Mouse (Mus musculus) forebrain, embryonic 14.5 days (tissue): Measurements from ENCODE around the gene Cald1. TPM values are rescaled to one million over a fixed set of nuclear protein-coding genes. Genes with fewer than 3 reads are reported as not detected.
A peak's percentile ranks its signal among the peaks of the same experiment; 100 is the strongest.

ENCODE experiments used
- ATAC-seq: fragments of 200-750 bp; cut with Nextera tagmentation; 2 replicates; pipeline ENCODE4 v1.8.0; 2017; ENCODE audit warnings: mild to moderate bottlenecking, moderate library complexity
- DNase-seq: peaks from one replicate; pipeline ENCODE4 v3.0.0-alpha.2; 2015; ENCODE audit warnings: low spot score
- H3K27ac ChIP-seq: fragments of 300-500 bp; sonication (generic); 2 replicates; pipeline ENCODE4 v1.5.1; 2014; ENCODE audit warnings: low read depth, mild to moderate bottlenecking, control low read depth, low read length, moderate library complexity
- H3K27me3 ChIP-seq: fragments of 300-500 bp; sonication (generic); replicated peaks from 2 replicates; pipeline ENCODE4 v1.6.1; 2014; ENCODE audit warnings: low read length, control low read depth, mixed read lengths; ENCODE audit not compliant: control insufficient read depth, insufficient read depth
- H3K36me3 ChIP-seq: fragments of 300-500 bp; sonication (generic); 2 replicates; pipeline ENCODE4 v1.6.1; 2014; ENCODE audit warnings: low read length, control low read depth; ENCODE audit not compliant: control insufficient read depth, insufficient read depth
- H3K4me1 ChIP-seq: fragments of 300-500 bp; sonication (generic); 2 replicates; pipeline ENCODE4 v1.6.1; 2014; ENCODE audit warnings: antibody characterized with exemption, low read length, control low read depth; ENCODE audit not compliant: control insufficient read depth, insufficient read depth
- H3K4me2 ChIP-seq: fragments of 300-500 bp; sonication (generic); 2 replicates; pipeline ENCODE4 v1.6.1; 2014; ENCODE audit warnings: mild to moderate bottlenecking, control low read depth, low read length
- H3K4me3 ChIP-seq: fragments of 300-500 bp; sonication (generic); 2 replicates; pipeline ENCODE4 v1.5.1; 2014; ENCODE audit warnings: low read depth, low read length, control low read depth
- H3K9ac ChIP-seq: fragments of 300-500 bp; sonication (generic); 2 replicates; pipeline ENCODE4 v1.6.1; 2014; ENCODE audit warnings: mild to moderate bottlenecking, low read length, control low read depth, moderate library complexity
- H3K9me3 ChIP-seq: fragments of 300-500 bp; sonication (generic); replicated peaks from 2 replicates; pipeline ENCODE4 v1.6.1; 2016; ENCODE audit warnings: low read length, control low read depth, mixed read lengths; ENCODE audit not compliant: control insufficient read depth
- WGBS: fragments of 180-500 bp; shearing (Covaris S2); extraction: QIAGEN DNeasy Blood & Tissue Kit; methylation state at CpG from one replicate; pipeline ENCODE4 v1.1.7; 2014; 5-methylcytosine and 5-hydroxymethylcytosine counted together
- polyA plus RNA-seq: library from polyadenylated mRNA; unstranded; fragments of >200 nt; fragmentation: Nextera tagmentation; extraction: Ambion mirVana; gene quantifications from 2 replicates; pipeline ENCODE4 v1.2.1, GENCODE M21; 2014

Cald1 gene
- polyA plus RNA-seq, 1 experiment from 2014 or later: 46.4 TPM

GRCm38 (mm10) chr6:34707521-34707920 is 109.2 kb downstream of the Cald1 start:
- Histone ChIP-seq H3K4me1 (peaks cover 12% of the 10 kb centered on the region; the same call in 1 of the 2 replicates), H3K4me2 (no peak overlapping the region), H3K27ac (no peak overlapping the region), H3K9me3 (no peaks in the 10 kb centered on the region), H3K27me3 (no peaks in the 10 kb centered on the region), H3K36me3 (no peaks in the 10 kb centered on the region), H3K9ac (no peak overlapping the region), H3K4me3 (no peak overlapping the region)
- DNase-seq (no peak), ATAC-seq (no peak)
- WGBS: 43% methylated on average over 2 of the region's 2 CpGs

GRCm38 (mm10) chr6:34708650-34709265 is 110.5 kb downstream of the Cald1 start:
- Histone ChIP-seq H3K36me3 (no peaks in the 10 kb centered on the region), H3K4me3 (peak overlapping the region; percentile 48), H3K4me1 (peaks cover 12% of the 10 kb centered on the region; the same call in 1 of the 2 replicates), H3K4me2 (peak overlapping the region; percentile 70), H3K9me3 (no peaks in the 10 kb centered on the region), H3K27me3 (no peaks in the 10 kb centered on the region), H3K27ac (no peak overlapping the region), H3K9ac (peak overlapping the region; percentile 76; the same call in 1 of the 2 replicates)
- WGBS: 9% methylated on average over 13 of the region's 13 CpGs
- DNase-seq (peak; percentile 70), ATAC-seq (peak; percentile 70)

DNA sequence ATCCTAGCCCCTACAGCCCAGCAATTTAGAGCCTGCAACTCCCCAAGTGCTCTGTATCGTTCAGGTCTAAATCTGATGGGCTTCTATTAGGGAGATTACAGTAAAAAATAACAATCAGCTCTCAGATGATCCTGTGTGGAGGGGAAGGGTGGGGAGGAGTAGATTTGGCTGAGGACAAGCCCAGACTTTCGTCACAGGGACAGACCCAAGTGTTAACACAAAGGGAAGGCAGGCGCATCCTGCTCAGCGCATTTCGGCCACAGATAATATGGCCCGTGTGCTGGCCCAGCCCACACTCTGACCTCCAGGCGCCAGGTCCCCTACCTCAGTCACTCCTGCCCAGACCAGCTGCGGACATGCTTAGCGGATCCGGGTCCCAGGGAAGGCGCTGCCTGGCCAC is 111.0 kb downstream of the Cald1 start:
- Histone ChIP-seq H3K4me3 (peak overlapping the region; percentile 48), H3K9ac (peak overlapping the region; percentile 76), H3K4me1 (peaks cover 12% of the 10 kb centered on the region; the same call in 1 of the 2 replicates), H3K4me2 (peak overlapping the region; percentile 70), H3K36me3 (no peaks in the 10 kb centered on the region), H3K27ac (peak overlapping the region; percentile 49; the same call in 1 of the 2 replicates), H3K9me3 (no peaks in the 10 kb centered on the region), H3K27me3 (no peaks in the 10 kb centered on the region)
- ATAC-seq (peak; percentile 89), DNase-seq (peak; percentile 92)
- under 1% methylated on average over 11 of the region's 11 CpGs for WGBS

DNA sequence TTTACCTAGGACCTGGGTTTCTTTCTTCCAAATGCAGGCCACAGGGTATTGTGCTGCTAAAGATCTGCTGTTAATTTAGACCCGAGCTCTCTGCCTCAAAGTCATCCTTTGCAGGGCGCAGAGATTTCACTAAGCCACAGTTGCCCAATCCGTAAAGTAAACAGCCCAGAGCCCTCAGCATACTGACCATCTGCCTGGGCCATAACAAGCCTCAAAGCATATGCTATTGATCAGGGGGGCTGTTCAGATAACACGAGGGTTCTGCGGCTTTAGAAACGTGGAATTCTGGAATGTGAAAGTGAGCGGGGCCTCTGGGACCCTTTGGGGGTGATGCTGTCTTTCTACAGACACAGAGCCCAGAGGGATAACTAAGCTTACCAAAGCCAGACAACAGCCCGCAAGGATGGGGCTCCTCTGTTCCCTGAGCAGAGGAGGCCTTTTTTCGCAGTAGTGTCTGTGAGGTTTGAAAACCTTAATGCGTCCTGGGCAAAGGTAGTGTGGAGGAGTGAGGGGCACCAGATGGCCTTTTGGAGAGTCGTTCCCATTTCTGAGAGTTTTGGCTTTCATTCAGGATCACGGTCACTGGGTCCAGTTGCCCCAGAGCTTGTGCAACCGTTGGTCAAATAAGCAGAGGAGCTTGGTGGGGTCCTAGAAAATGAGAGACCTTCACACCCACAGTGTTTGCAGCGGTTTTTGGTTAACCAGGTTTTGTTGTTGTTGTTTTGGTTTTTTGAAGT is 111.8 kb downstream of the Cald1 start:
- 12% methylated on average over 14 of the region's 14 CpGs for WGBS

DNA sequence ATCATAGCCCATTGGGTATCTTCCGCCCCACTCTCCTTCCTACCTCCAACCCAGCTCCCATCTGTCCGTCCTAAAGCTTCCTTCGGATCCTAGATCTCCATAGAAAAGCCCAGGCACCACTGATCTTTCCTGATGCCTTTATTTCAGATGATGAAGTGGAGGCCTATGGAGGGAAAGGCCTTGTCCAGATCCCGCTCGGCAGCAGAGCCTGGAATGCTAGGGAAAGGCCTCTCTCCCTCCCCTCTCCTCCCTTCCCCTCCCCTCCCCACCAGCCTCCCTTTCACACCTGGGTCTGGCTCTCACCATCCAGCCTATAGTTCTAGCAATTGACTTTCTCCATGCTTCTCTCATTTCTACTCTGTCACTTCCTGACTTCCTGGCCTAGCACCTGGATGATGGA is 112.5 kb downstream of the Cald1 start:
- Histone ChIP-seq H3K27me3 (no peaks in the 10 kb centered on the region), H3K9me3 (no peaks in the 10 kb centered on the region), H3K9ac (peak overlapping the region; percentile 26; the same call in 1 of the 2 replicates), H3K27ac (no peak overlapping the region), H3K36me3 (no peaks in the 10 kb centered on the region), H3K4me2 (peak overlapping the region; percentile 70), H3K4me3 (peak overlapping the region; percentile 48; the same call in 1 of the 2 replicates), H3K4me1 (peaks cover 12% of the 10 kb centered on the region; the same call in 1 of the 2 replicates)
- ATAC-seq (no peak), DNase-seq (no peak)
- WGBS: 65% methylated on average over 5 of the region's 5 CpGs

More for the DNA sequence above, 111.8 kb downstream of the Cald1 start:
- peak overlapping the region; percentile 70 for H3K4me2 ChIP-seq
- H3K9ac ChIP-seq: peak overlapping the region; percentile 76
- H3K27ac ChIP-seq: peak overlapping the region; percentile 49; the same call in 1 of the 2 replicates
- DNase-seq: peak; percentile 33
- H3K27me3 ChIP-seq: no peaks in the 10 kb centered on the region
- H3K9me3 ChIP-seq: no peaks in the 10 kb centered on the region
- no peaks in the 10 kb centered on the region for H3K36me3 ChIP-seq
- H3K4me3 ChIP-seq: peak overlapping the region; percentile 48
- ATAC-seq: peak; percentile 30; the same call in 1 of the 2 replicates
- peaks cover 12% of the 10 kb centered on the region; the same call in 1 of the 2 replicates for H3K4me1 ChIP-seq

DNA sequence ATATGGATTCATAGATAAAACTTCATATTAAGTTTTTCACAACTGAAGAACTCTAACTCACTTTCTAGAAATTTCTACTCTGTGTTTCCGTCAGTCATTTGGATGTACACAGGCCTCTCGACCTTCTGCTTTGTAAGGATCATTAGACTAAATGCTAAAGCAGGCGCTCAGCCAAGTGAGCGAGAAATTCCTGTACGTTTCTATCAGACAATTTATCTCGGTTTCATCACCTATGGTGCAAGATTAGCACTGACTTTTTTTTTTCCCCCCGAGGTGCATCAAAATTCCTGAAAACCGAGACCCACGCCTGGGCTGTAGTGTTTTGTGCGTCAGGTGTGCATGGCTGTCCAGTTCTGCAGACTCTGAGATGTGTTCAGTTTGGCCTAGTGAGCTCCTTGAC is 113.3 kb downstream of the Cald1 start:
- H3K9me3 ChIP-seq: no peaks in the 10 kb centered on the region
- no peak overlapping the region for H3K9ac ChIP-seq
- ATAC-seq (no peak), DNase-seq (no peak)
- H3K36me3 ChIP-seq: no peaks in the 10 kb centered on the region
- WGBS: 73% methylated on average over 10 of the region's 10 CpGs
- no peaks in the 10 kb centered on the region for H3K27me3 ChIP-seq
- peaks cover 12% of the 10 kb centered on the region; the same call in 1 of the 2 replicates for H3K4me1 ChIP-seq
- H3K27ac ChIP-seq: no peak overlapping the region
- no peak overlapping the region for H3K4me3 ChIP-seq
- peak overlapping the region; percentile 70; the same call in 1 of the 2 replicates for H3K4me2 ChIP-seq

- H3K9me3 ChIP-seq: no peaks in the 10 kb centered on the region
- no peak for DNase-seq
- no peaks in the 10 kb centered on the region for H3K27me3 ChIP-seq
- H3K36me3 ChIP-seq: no peaks in the 10 kb centered on the region
- no peak overlapping the region for H3K27ac ChIP-seq
- H3K4me2 ChIP-seq: no peak overlapping the region
- H3K4me3 ChIP-seq: no peak overlapping the region
- H3K9ac ChIP-seq: no peak overlapping the region
- ATAC-seq: no peak
- peaks cover 12% of the 10 kb centered on the region; the same call in 1 of the 2 replicates for H3K4me1 ChIP-seq
- 89% methylated on average over 4 of the region's 4 CpGs for WGBS
Observed at GRCm38 (mm10) chr6:34713169-34713568, 114.9 kb downstream of the Cald1 start.

DNA sequence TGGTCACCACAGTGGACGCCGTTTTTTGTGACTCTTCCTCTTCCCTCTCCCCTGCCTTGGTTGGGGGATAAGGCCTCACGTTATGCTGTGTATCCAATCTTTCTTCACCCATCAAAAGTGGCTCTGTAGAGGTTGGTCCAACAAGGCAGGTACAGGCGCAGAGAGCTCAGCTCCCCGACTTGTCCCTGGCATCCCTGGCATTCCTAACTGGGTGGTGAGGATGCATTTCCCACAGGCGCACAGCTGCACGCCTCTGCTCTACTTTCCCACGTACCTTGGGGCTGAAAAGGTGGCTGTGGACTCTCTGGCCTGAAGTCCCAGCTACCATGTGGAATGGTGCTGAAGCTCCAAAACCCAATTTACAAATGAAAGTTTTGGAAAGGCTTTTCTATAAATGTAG is 115.5 kb downstream of the Cald1 start:
- no peak for ATAC-seq
- 89% methylated on average over 8 of the region's 8 CpGs for WGBS

More for the DNA sequence above, 115.5 kb downstream of the Cald1 start:
- no peaks in the 10 kb centered on the region for H3K9me3 ChIP-seq
- H3K9ac ChIP-seq: no peak overlapping the region
- no peak overlapping the region for H3K4me3 ChIP-seq
- no peak overlapping the region for H3K4me2 ChIP-seq
- H3K36me3 ChIP-seq: no peaks in the 10 kb centered on the region
- DNase-seq: no peak
- H3K4me1 ChIP-seq: peaks cover 6% of the 10 kb centered on the region; the same call in 1 of the 2 replicates
- H3K27me3 ChIP-seq: no peaks in the 10 kb centered on the region
- no peak overlapping the region for H3K27ac ChIP-seq
